Mouse (Mus musculus) E14TG2a.4 (cell line): ENCODE measurements around the gene Palm3.

ENCODE experiments used
- H3K27me3 ChIP-seq: 2 replicates; pipeline ENCODE4 v1.6.1; 2014; ENCODE audit warnings: low read length, control low read depth; ENCODE audit not compliant: insufficient read depth
- H3K36me3 ChIP-seq: 2 replicates; pipeline ENCODE4 v1.6.1; 2014; ENCODE audit warnings: low read length, control low read depth; ENCODE audit not compliant: insufficient read depth
- H3K4me1 ChIP-seq: replicated peaks from 2 replicates; pipeline ENCODE4 v1.6.1; 2014; ENCODE audit warnings: low read depth, low read length, control low read depth
- H3K4me3 ChIP-seq: replicated peaks from 2 replicates; pipeline ENCODE4 v1.5.1; 2014; ENCODE audit warnings: mild to moderate bottlenecking, low read length
- H3K9me3 ChIP-seq: 2 replicates; pipeline ENCODE4 v1.6.1; 2014; ENCODE audit warnings: low read length, control low read depth
- CTCF ChIP-seq: conservative IDR thresholded peaks from 2 replicates; pipeline ENCODE4 v1.5.1; 2014; ENCODE audit warnings: low read length
- NANOG ChIP-seq: IDR thresholded peaks from 2 replicates; pipeline ENCODE4 v1.6.1; 2014; ENCODE audit warnings: borderline replicate concordance, low read length, mixed read lengths
- POU5F1 ChIP-seq: IDR thresholded peaks from 2 replicates; pipeline ENCODE4 v1.6.1; 2014; ENCODE audit warnings: low read length, borderline replicate concordance

Gene Palm3

DNA sequence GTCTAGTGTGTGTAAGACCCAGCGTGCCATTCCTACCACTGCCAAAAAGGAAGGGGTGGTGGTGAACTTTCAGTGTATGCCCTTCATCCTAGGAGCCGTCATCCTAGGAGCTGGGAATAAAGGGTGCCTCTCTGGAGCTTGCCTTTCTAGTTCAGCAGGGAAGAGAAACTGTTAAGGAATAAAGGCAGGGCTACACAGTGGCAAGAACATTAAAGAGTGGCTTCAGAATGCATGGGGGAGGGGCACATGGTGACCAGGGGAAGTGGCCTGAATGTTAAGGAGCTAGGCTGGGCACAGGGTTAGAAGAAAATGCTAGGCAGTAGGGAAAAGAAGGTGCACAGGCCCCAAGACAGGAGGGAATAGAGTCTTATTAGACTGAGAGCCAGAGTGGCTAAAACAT is 48.5 kb downstream of the Palm3 start:
- Histone ChIP-seq H3K4me3 (no peak overlapping the region), H3K36me3 (peaks cover 12% of the 10 kb centered on the region), H3K4me1 (peaks cover 72% of the 10 kb centered on the region), H3K27me3 (no peaks in the 10 kb centered on the region), H3K9me3 (no peaks in the 10 kb centered on the region)
- TF ChIP-seq CTCF (no peak), POU5F1 (no peak), NANOG (no peak)

- TF ChIP-seq NANOG (no peak), CTCF (no peak), POU5F1 (no peak)
- Histone ChIP-seq H3K9me3 (no peaks in the 10 kb centered on the region), H3K36me3 (peaks cover 17% of the 10 kb centered on the region), H3K27me3 (no peaks in the 10 kb centered on the region), H3K4me1 (peaks cover 73% of the 10 kb centered on the region), H3K4me3 (no peak overlapping the region)
Observed at GRCm38 (mm10) chr8:84070241-84070640, 49.0 kb downstream of the Palm3 start.

- no peak for TF ChIP-seq NANOG
- no peak for TF ChIP-seq CTCF
- TF ChIP-seq POU5F1: no peak
- H3K4me1 ChIP-seq: peaks cover 74% of the 10 kb centered on the region
- H3K27me3 ChIP-seq: no peaks in the 10 kb centered on the region
- H3K4me3 ChIP-seq: no peak overlapping the region
- H3K36me3 ChIP-seq: peaks cover 20% of the 10 kb centered on the region
- H3K9me3 ChIP-seq: no peaks in the 10 kb centered on the region
Observed at GRCm38 (mm10) chr8:84070667-84071066, 49.4 kb downstream of the Palm3 start.

- TF ChIP-seq NANOG: no peak
- no peak for TF ChIP-seq CTCF
- TF ChIP-seq POU5F1: no peak
- H3K9me3 ChIP-seq: no peaks in the 10 kb centered on the region
- peaks cover 32% of the 10 kb centered on the region for H3K36me3 ChIP-seq
- no peaks in the 10 kb centered on the region for H3K27me3 ChIP-seq
- no peak overlapping the region for H3K4me3 ChIP-seq
- peaks cover 82% of the 10 kb centered on the region for H3K4me1 ChIP-seq
Observed at GRCm38 (mm10) chr8:84071921-84072320, 50.6 kb downstream of the Palm3 start.

DNA sequence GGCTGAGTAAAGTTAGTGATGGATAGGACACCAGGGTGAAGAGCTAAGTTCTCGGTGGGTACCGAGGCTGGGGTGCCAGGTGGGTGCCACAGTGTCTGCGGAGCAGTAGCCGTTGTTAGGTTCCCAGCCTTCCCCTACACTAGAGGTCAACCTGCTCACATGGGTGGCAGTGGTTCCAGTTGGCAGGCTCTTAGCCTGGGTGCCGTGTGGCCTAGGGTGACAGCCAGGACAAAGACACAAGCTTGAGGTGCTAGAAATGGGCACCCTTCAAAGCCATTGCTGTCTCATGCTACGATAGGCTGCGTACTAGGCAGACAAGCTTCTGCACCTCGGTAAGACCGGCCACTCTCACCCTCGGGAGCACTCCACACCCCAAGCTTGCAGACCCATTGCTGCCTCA is 51.0 kb downstream of the Palm3 start:
- peaks cover 36% of the 10 kb centered on the region for H3K36me3 ChIP-seq
- H3K4me3 ChIP-seq: no peak overlapping the region
- no peaks in the 10 kb centered on the region for H3K9me3 ChIP-seq
- H3K27me3 ChIP-seq: no peaks in the 10 kb centered on the region
- H3K4me1 ChIP-seq: peaks cover 83% of the 10 kb centered on the region
- TF ChIP-seq NANOG (no peak), CTCF (no peak), POU5F1 (no peak)

- Histone ChIP-seq H3K9me3 (no peaks in the 10 kb centered on the region), H3K4me3 (no peak overlapping the region)
- no peak for TF ChIP-seq CTCF
Observed at GRCm38 (mm10) chr8:84073230-84073976, 52.1 kb downstream of the Palm3 start.

GRCm38 (mm10) chr8:84076412-84076811 is 55.1 kb downstream of the Palm3 start:
- H3K36me3 ChIP-seq: peaks cover 65% of the 10 kb centered on the region
- TF ChIP-seq NANOG (no peak), POU5F1 (no peak), CTCF (no peak)
- H3K4me3 ChIP-seq: no peak overlapping the region
- H3K4me1 ChIP-seq: peaks cover 52% of the 10 kb centered on the region
- H3K27me3 ChIP-seq: no peaks in the 10 kb centered on the region
- H3K9me3 ChIP-seq: no peaks in the 10 kb centered on the region

More at GRCm38 (mm10) chr8:84073230-84073976, 52.1 kb downstream of the Palm3 start:
- peaks cover 41% of the 10 kb centered on the region for H3K36me3 ChIP-seq
- H3K27me3 ChIP-seq: no peaks in the 10 kb centered on the region
- peaks cover 73% of the 10 kb centered on the region for H3K4me1 ChIP-seq

DNA sequence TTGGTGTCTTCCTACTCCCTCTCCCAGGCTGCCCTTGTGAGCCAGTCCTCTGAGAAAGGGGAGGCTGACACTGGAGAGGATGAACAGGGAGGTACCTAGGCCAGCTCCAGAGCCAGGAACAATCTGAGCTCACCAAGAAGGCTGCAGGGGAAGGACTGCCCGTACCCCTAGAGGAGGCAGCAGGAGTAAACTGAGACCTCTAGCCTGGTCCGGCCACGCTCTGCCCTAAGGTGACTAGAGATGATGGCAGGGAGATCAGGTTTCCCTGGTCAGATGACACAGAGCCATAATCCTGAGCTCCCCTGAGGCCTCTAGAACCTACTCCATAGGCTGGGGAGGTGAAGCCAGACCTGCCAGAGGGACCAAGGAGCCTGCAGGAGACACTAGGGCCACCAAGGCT is 55.6 kb downstream of the Palm3 start:
- Histone ChIP-seq H3K4me1 (peaks cover 48% of the 10 kb centered on the region), H3K4me3 (no peak overlapping the region), H3K36me3 (peaks cover 67% of the 10 kb centered on the region), H3K27me3 (no peaks in the 10 kb centered on the region), H3K9me3 (no peaks in the 10 kb centered on the region)
- no peak for TF ChIP-seq POU5F1
- TF ChIP-seq NANOG: no peak
- TF ChIP-seq CTCF: no peak

GRCm38 (mm10) chr8:84079206-84079605 is 57.9 kb downstream of the Palm3 start:
- H3K4me3 ChIP-seq: no peak overlapping the region
- no peaks in the 10 kb centered on the region for H3K9me3 ChIP-seq
- no peaks in the 10 kb centered on the region for H3K27me3 ChIP-seq
- H3K36me3 ChIP-seq: peaks cover 87% of the 10 kb centered on the region
- no peak for TF ChIP-seq CTCF
- TF ChIP-seq NANOG: no peak
- no peak for TF ChIP-seq POU5F1
- H3K4me1 ChIP-seq: peaks cover 35% of the 10 kb centered on the region
